Mouse (Mus musculus): ENCODE measurements around the gene Lamtor2.

GRCm38 (mm10) chr3:88525021-88525420, 27.9 kb downstream of the Lamtor2 start:
- TF ChIP-seq CTCF (IDR thresholded peaks at IDR 0.05; ENCODE audit: control insufficient read depth, insufficient read depth, insufficient read length), result no peak
- no peak for TF ChIP-seq MYOD1 (IDR thresholded peaks at IDR 0.05; ENCODE audit: control insufficient read depth, insufficient read length, low read depth)
- TF ChIP-seq USF1 (IDR thresholded peaks at IDR 0.05; ENCODE audit: low read depth), result no peak

All from C2C12 (cell line).